8 mouse cellular contexts compared by ENCODE assay signal in genomic region chr1:59253301-59253909, GRCm38 (mm10). TPM values are rescaled to one million over a fixed set of nuclear protein-coding genes. Genes with fewer than 3 reads are reported as not detected.
DNase-seq lines count a peak whose midpoint lies in the region; ATAC-seq lines count a peak whose summit lies in the region.

No protein-coding gene starts in this region.

- H3K36me3 ChIP-seq in forebrain, embryonic 13.5 days (ENCODE audit: poor library complexity, severe bottlenecking) = no peaks in the 10 kb centered on the region
- no peaks in the 10 kb centered on the region for H3K36me3 ChIP-seq in liver, embryonic 15.5 days (replicated peaks)

- no peak for ATAC-seq in forebrain, embryonic 13.5 days
- no peak for ATAC-seq in liver, embryonic 15.5 days (ENCODE audit: insufficient read depth)

- peak overlapping the region; percentile 46 for H3K9ac ChIP-seq in forebrain, embryonic 13.5 days
- no peak overlapping the region for H3K9ac ChIP-seq in liver, embryonic 15.5 days

- no peak overlapping the region for H3K27ac ChIP-seq in forebrain, embryonic 13.5 days
- H3K27ac ChIP-seq in liver, embryonic 15.5 days (replicated peaks) = no peak overlapping the region

- 0 out of 2 replicates have a peak, but pooled peaks cover 8% of the 10 kb centered on the region for H3K27me3 ChIP-seq in forebrain, embryonic 13.5 days
- H3K27me3 ChIP-seq in liver, embryonic 15.5 days = peaks cover 10% of the 10 kb centered on the region

- H3K4me1 ChIP-seq in forebrain, embryonic 13.5 days = peaks cover 3% of the 10 kb centered on the region
- H3K4me1 ChIP-seq in liver, embryonic 15.5 days (replicated peaks) = no peaks in the 10 kb centered on the region

- H3K4me3 ChIP-seq in forebrain, embryonic 13.5 days = peak overlapping the region; percentile 23
- H3K4me3 ChIP-seq in liver, embryonic 15.5 days (replicated peaks) = no peak overlapping the region

- WGBS in forebrain, embryonic 13.5 days = under 1% methylated on average over 13 of the region's 18 CpGs
- WGBS in liver, embryonic 15.5 days (ENCODE audit: insufficient replicate concordance) = 15% methylated on average over 17 of the region's 18 CpGs

- peak overlapping the region; percentile 57 for H3K4me2 ChIP-seq in forebrain, embryonic 13.5 days
- peak overlapping the region; percentile 46 for H3K4me2 ChIP-seq in liver, embryonic 15.5 days

- peak; percentile 30 for DNase-seq in cerebellum, adult 9-11 months
- no peak for DNase-seq in cerebellum, adult 8-10 months
- DNase-seq in adrenal gland, postnatal 25 days = peak; percentile 5
- DNase-seq in spleen, postnatal 4 days (ENCODE audit: low spot score in 2 of 2) = no peak
- no peak for DNase-seq in layer of hippocampus, adult 9-11 months
- DNase-seq in frontal cortex, postnatal 14 days (ENCODE audit: low spot score in 2 of 2) = no peak

- H3K9me3 ChIP-seq in forebrain, embryonic 13.5 days (replicated peaks) = no peaks in the 10 kb centered on the region
- H3K9me3 ChIP-seq in liver, embryonic 15.5 days (replicated peaks) = no peaks in the 10 kb centered on the region

RNA-seq across cellular contexts. Expression of gene Cdk15, which starts 3.3 kb away (rescaled TPM):
- total RNA-seq in adrenal gland, postnatal 25 days (2021) = 0.36 TPM in 1 of 2 replicates, not detected in the other
- 0.11 and 0.39 TPM in 2 replicates for polyA plus RNA-seq in forebrain, embryonic 13.5 days (2015; fragmentation: Nextera tagmentation; extraction: Ambion mirVana)
- polyA plus RNA-seq in liver, embryonic 15.5 days (2015; fragmentation: Nextera tagmentation; extraction: Ambion mirVana) = not detected in 2 replicates

RNA-seq across cellular contexts. Expression of gene Als2, which starts 16.4 kb away (rescaled TPM):
- total RNA-seq in adrenal gland, postnatal 25 days (2021) = 10.7 and 12.4 TPM in 2 replicates
- polyA plus RNA-seq in forebrain, embryonic 13.5 days (2015; fragmentation: Nextera tagmentation; extraction: Ambion mirVana) = 13.2 and 15.9 TPM in 2 replicates
- polyA plus RNA-seq in liver, embryonic 15.5 days (2015; fragmentation: Nextera tagmentation; extraction: Ambion mirVana) = 5.7 and 6.6 TPM in 2 replicates

Comparison
In these comparisons a context has a peak if more than half of its experiments do, and no peak if none do; other contexts are left out.
1. DNase-seq: peak in cerebellum, adult 9-11 months (single experiment) and adrenal gland, postnatal 25 days (single experiment); none in cerebellum, adult 8-10 months (single experiment), spleen, postnatal 4 days (0 of 2), layer of hippocampus, adult 9-11 months (single experiment) and frontal cortex, postnatal 14 days (0 of 2).